Mouse (Mus musculus): ENCODE measurements around the gene Vmn1r22.

DNA sequence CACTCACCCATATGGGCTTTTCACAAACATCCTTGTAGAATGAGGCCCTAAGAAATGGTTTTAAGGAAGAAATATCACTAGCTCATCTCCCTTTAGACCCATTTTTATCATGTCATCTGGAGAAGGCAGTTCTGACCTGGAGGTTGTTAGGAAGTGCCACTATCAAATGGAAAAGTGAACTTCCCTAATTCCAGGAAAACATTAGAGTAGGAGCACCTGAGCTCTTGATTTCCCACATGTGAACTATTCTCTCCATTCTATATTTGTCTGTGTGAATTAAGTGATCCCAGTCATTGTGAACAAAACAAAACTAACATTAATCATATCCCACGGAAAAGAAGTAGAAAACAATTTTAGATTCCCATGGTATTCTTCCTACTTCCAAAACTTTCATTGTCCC lies at the start of gene Vmn1r22:
- TF ChIP-seq CTCF (conservative IDR thresholded peaks at IDR 0.05 in 1 of 2, IDR thresholded peaks at IDR 0.05 in 1 of 2; ENCODE audit: low read depth in 2 of 2, low read length in 2 of 2) (no peak), HCFC1 (IDR thresholded peaks at IDR 0.05; ENCODE audit: low read depth, low read length) (no peak), TBP (conservative IDR thresholded peaks at IDR 0.05; ENCODE audit: low read depth, low read length) (no peak), NELFE (IDR thresholded peaks at IDR 0.05; ENCODE audit: low read depth, low read length) (no peak)

All from CH12.LX (cell line).